Mouse (Mus musculus) limb, embryonic 11.5 days (tissue): ENCODE results near the gene Btbd35f6. TPM values are rescaled to one million over a fixed set of nuclear protein-coding genes. Genes with fewer than 3 reads are reported as not detected.
"Not testable (repeated sequence)": the region's sequence is repeated elsewhere in the genome, so short reads cannot be mapped to it uniquely, and the experiment has no call there.

Experiments used
- ATAC-seq: fragments of 200-750 bp; cut with Nextera tagmentation; 2 replicates; pipeline ENCODE4 v1.8.0; 2017; ENCODE audit warnings: low read depth; ENCODE audit not compliant: insufficient number of reproducible peaks, low FRiP score, low TSS enrichment
- DNase-seq: peaks from one replicate; pipeline ENCODE4 v3.0.0-alpha.2; 2015; ENCODE audit warnings: low spot score
- H3K27ac ChIP-seq: fragments of 300-500 bp; sonication (generic); replicated peaks from 2 replicates; pipeline ENCODE4 v1.5.1; 2014; ENCODE audit warnings: low read depth, mild to moderate bottlenecking, low read length
- H3K27me3 ChIP-seq: fragments of 300-500 bp; sonication (generic); 2 replicates; pipeline ENCODE4 v1.6.1; 2014; ENCODE audit warnings: mild to moderate bottlenecking, low read length, mixed read lengths; ENCODE audit not compliant: control insufficient read depth, insufficient read depth
- H3K36me3 ChIP-seq: fragments of 300-500 bp; sonication (generic); 2 replicates; pipeline ENCODE4 v1.6.1; 2014; ENCODE audit warnings: mild to moderate bottlenecking, low read length, moderate library complexity, mixed read lengths; ENCODE audit not compliant: control insufficient read depth, insufficient read depth
- H3K4me1 ChIP-seq: fragments of 300-500 bp; sonication (generic); 2 replicates; pipeline ENCODE4 v1.6.1; 2014; ENCODE audit warnings: low read length, mixed read lengths; ENCODE audit not compliant: control insufficient read depth, insufficient read depth
- H3K4me2 ChIP-seq: fragments of 300-500 bp; sonication (generic); 2 replicates; pipeline ENCODE4 v1.6.1; 2014; ENCODE audit warnings: low read depth, mild to moderate bottlenecking, moderate library complexity; ENCODE audit not compliant: severe bottlenecking
- H3K4me3 ChIP-seq: fragments of 300-500 bp; sonication (generic); 2 replicates; pipeline ENCODE4 v1.5.1; 2014; ENCODE audit warnings: low read depth, low read length
- H3K9ac ChIP-seq: fragments of 300-500 bp; sonication (generic); 2 replicates; pipeline ENCODE4 v1.6.1; 2014; ENCODE audit warnings: mild to moderate bottlenecking, low read length
- H3K9me3 ChIP-seq: fragments of 300-500 bp; sonication (generic); 2 replicates; pipeline ENCODE4 v1.6.1; 2016; ENCODE audit warnings: low read length; ENCODE audit not compliant: control insufficient read depth
- WGBS: fragments of 180-500 bp; shearing (Covaris S2); extraction: QIAGEN DNeasy Blood & Tissue Kit; methylation state at CpG from one replicate; pipeline ENCODE4 v1.1.7; 2014; 5-methylcytosine and 5-hydroxymethylcytosine counted together
- polyA plus RNA-seq: library from polyadenylated mRNA; unstranded; fragments of >200 nt; fragmentation: Nextera tagmentation; extraction: Ambion mirVana; gene quantifications from 2 replicates; pipeline ENCODE4 v1.2.1, GENCODE M21; 2014

The Btbd35f6 gene
- polyA plus RNA-seq = not detected in 2 replicates

DNA sequence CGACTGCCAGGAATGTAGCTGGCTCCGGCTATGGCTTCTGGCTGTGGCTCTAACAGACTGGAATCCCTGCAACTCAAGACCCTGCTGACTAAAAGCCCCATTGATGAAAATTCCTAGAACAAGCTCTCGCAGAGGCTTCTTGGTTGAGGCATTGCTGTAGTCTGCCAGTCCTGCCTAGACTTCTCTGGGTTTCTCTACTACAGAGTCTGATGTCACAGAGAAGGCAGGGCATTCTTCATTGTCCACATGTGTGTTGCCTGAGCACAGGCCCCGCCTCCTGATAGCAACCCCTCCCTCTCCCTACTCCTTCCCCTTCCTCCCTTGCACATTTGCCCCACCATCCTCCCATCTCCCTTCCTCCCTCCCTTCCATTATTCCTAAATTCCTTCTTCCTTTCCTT, at the start of gene Btbd35f6:
Gene Btbd35f6, minus strand, starts transcription at position 101 of the 400 bp plus-strand sequence.
- ATAC-seq, H3K9me3 ChIP-seq, H3K9ac ChIP-seq, H3K27me3 ChIP-seq, H3K4me1 ChIP-seq, H3K27ac ChIP-seq, H3K4me3 ChIP-seq, H3K4me2 ChIP-seq, DNase-seq, H3K36me3 ChIP-seq: not testable (repeated sequence)
- no CpG with 5 or more reads among the region's 4 CpGs for WGBS

DNA sequence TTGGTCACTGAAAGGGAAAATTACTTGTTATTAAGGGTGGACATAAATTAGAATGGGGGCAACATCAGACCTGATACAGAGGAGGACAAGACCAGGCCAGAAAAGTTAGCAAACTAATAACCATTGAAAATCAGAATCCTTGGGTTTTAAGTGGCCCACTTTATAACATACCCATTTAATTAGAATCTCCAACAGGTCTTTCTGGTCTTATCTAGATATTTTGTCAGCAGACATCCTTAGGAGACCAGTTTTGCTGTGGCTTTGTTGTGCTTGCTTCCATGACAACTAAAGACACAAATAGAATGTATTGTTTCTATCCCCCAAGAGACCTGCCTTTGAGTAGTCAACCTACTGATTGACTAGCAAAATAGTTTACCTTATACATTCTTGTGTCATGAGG, 30.4 kb upstream of the Btbd35f6 start, which contains the start of gene Gm21870:
Gene Gm21870, minus strand, starts transcription at position 101 of the 400 bp plus-strand sequence.
- H3K4me1 ChIP-seq, H3K4me3 ChIP-seq, H3K27ac ChIP-seq, H3K27me3 ChIP-seq, ATAC-seq, H3K36me3 ChIP-seq, DNase-seq, H3K9ac ChIP-seq, H3K4me2 ChIP-seq, H3K9me3 ChIP-seq: not testable (repeated sequence)

DNA sequence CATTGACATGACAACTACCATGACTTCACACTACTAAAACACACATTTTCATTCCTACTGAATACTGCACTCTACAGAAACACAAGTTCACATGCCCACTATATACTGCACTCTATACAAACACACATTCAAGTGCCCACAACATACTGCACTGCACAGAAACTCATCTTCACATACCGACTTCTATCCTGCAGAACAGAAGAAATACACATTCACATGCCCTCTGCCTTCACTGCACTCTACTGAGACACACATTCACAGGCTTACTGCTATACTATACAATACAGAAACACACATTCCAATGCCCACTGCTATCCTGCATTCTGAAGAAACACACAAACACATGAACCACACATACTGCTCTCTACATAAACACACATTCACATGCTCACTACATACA, 26.1 kb downstream of the Btbd35f6 start:
- H3K4me2 ChIP-seq, H3K4me3 ChIP-seq, DNase-seq, H3K4me1 ChIP-seq, H3K27ac ChIP-seq, H3K9me3 ChIP-seq, H3K27me3 ChIP-seq, H3K9ac ChIP-seq, H3K36me3 ChIP-seq, ATAC-seq: not testable (repeated sequence)
- WGBS = no CpG with 5 or more reads among the region's 1 CpGs

DNA sequence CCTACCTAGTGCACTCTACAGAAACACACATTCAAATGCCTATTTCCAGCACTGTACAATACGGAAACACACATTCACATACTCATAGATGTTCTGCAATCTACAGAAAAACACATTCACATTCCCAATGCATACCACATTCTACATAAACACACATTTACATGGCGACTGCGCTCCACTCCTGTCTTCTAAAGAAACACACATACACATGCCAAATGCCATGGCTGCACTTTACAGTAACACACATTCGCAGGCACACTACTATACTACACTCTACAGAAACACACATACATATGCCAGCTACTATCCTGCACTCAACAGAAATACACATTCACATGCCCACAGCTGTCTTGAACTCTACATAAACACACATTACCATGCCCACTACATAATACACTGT, 28.1 kb downstream of the Btbd35f6 start:
- H3K36me3 ChIP-seq, ATAC-seq, H3K4me3 ChIP-seq, H3K4me2 ChIP-seq, DNase-seq, H3K27me3 ChIP-seq, H3K4me1 ChIP-seq, H3K9me3 ChIP-seq, H3K9ac ChIP-seq, H3K27ac ChIP-seq: not testable (repeated sequence)
- 85% methylated on average over 4 of the region's 4 CpGs for WGBS

- not testable (repeated sequence) for H3K36me3 ChIP-seq, DNase-seq
Measured at GRCm38 (mm10) chrX:33926344-33926743, 30.0 kb downstream of the Btbd35f6 start.

GRCm38 (mm10) chrX:33925420-33925819, 30.9 kb downstream of the Btbd35f6 start:
- H3K9me3 ChIP-seq, H3K27me3 ChIP-seq, H3K27ac ChIP-seq, H3K4me3 ChIP-seq, DNase-seq, H3K36me3 ChIP-seq, ATAC-seq, H3K4me2 ChIP-seq, H3K4me1 ChIP-seq, H3K9ac ChIP-seq: not testable (repeated sequence)
- WGBS = 89% methylated on average over 2 of the region's 2 CpGs

More at GRCm38 (mm10) chrX:33926344-33926743, 30.0 kb downstream of the Btbd35f6 start:
- not testable (repeated sequence) for H3K9me3 ChIP-seq, H3K4me3 ChIP-seq, H3K9ac ChIP-seq, H3K4me1 ChIP-seq, H3K27me3 ChIP-seq, H3K27ac ChIP-seq, ATAC-seq, H3K4me2 ChIP-seq
- WGBS = no CpG with 5 or more reads among the region's 1 CpGs

Other genes with a start within 250 kb of the Btbd35f6 start
- gene Gm21870, start 30.3 kb upstream of the Btbd35f6 start, polyA plus RNA-seq = not detected in 2 replicates
- not detected in 2 replicates for gene Btbd35f9, start 205.0 kb upstream of the Btbd35f6 start, polyA plus RNA-seq